Mouse (Mus musculus) lung, adult 2 months (tissue): ENCODE results near the gene Tmem150b.

Source experiments
- CTCF ChIP-seq: fragments of 200-500 bp; IDR thresholded peaks from 2 replicates; pipeline ENCODE4 v1.5.1; 2011; ENCODE audit warnings: mild to moderate bottlenecking, low read length, control low read depth; ENCODE audit not compliant: insufficient read depth
- POLR2A ChIP-seq: fragments of 200-500 bp; IDR thresholded peaks from 2 replicates; pipeline ENCODE4 v1.6.1; 2011; ENCODE audit warnings: low read depth, mild to moderate bottlenecking, control low read depth, low read length, borderline replicate concordance; ENCODE audit errors: extremely low read depth

DNA sequence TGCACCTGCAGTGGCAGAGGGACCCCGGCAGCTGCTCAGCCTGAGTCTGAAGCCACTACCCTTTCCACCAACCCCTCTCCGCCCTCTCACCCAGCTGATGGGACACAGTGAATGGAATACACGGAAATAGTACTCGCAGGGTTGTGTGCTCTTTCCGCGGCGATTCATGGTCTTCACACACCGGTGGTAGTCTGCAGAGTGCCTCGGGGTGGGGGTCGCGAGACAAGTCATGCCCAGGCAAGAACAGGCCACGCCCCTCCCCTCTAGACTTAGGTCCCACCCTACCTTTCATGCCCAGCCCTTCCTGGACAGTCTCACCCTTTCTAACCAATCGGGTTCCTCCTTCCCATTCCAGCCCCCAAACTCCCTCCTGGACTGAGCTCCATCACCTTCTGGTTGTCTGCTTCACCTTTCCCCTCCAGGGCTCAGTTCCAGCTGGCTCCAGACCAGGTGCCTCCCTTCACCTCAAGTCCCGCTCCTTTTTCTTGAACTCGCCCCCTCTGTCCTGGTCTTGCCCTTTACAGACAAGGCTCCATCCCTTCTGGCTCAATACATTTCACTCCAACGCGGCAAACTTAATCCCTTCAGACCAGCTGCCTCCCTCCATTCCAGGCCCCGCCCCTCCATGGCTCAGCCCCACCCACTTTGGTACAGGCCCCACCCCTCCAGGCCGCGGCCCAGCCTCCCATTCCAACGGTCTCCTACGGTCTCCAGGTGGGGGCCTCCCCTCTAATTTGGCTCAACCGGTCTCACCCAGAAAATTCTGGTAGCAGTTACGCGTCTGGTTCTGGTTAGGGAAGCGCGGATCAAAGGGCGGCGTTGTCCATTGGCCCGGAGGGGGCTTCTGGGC is 27.1 kb upstream of the Tmem150b start:
- TF ChIP-seq CTCF (no peak), POLR2A (no peak)
